Mouse (Mus musculus): Measurements from ENCODE around the gene Mgl2.

Gene Mgl2

DNA sequence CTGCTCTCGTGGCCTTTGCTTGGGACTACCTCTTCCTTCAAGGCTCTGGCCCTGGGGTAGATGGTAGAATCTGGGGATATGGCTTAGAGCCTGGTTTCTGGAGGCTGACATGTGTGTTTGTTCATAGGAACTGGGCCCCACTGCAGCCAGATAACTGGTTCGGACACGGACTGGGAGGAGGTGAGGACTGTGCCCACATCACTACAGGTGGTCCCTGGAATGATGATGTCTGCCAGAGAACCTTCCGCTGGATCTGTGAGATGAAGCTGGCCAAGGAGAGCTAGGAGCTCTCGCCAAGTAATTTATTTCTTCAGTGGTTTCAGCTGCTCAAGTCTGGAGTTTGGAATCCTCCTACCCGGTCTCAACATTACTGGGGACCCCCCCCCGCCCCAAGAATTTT lies 40.2 kb downstream of the Mgl2 start:
- no peak for DNase-seq (ENCODE audit: low read depth, low spot score)

DNA sequence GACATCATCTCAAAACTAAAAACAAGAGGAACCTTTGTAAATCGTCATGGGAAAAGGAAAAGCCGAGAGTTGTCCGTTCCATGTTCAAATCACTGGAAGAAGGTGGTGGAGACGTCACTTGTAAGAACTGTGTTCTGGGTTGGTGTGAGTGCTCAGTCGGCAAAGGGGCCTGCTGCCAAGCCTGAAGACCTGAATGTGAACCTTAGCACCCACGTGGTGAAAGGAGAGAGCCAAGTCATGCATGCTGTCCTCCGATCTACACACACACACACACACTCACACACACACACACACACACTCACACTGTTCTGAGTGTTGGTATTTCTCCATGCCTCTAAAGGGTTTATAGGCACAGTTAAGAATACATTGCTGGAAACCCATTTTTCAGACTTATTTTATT lies 41.1 kb downstream of the Mgl2 start:
- DNase-seq (ENCODE audit: low read depth, low spot score), result no peak

DNA sequence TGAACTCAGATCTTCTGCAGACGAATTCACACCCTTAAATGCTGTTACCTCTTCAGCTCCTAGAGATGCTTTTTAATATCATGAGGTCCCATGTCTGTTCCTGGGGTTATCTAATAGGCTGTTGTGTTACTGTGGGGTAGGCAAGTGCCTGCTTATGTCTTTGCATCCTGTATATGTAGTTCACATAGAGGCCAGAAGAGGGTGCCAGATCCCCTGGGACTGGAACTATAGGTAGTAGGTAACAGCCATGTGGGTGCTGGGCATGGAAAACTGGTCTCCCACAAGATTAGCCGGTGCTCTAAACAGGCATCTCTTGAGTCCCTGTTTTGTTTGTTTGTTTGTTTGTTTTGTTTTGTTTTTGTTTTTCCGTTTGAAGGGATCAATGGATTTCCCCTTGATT lies 41.7 kb downstream of the Mgl2 start:
- DNase-seq (ENCODE audit: low read depth, low spot score), result peak; percentile 79

DNA sequence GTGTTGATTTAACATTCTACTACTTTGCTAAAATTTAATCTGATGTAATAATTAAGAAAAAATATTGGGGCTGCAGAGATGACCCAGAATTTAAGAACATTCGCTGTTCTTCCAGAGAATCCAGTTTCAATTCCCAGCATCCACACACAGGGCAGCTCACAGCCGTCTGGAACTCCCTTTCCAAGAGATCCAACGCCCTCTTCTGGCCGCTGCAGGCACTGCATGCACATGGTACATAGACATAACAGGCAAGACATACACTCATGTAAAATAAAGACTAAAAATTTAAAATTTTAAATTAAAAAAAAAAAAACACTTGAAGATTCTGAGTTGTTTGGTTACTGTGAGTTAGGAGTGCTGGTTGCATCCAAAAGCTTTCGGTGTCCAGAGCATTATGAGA lies 42.2 kb downstream of the Mgl2 start:
- peak; percentile 15 for DNase-seq (ENCODE audit: low read depth, low spot score)

DNA sequence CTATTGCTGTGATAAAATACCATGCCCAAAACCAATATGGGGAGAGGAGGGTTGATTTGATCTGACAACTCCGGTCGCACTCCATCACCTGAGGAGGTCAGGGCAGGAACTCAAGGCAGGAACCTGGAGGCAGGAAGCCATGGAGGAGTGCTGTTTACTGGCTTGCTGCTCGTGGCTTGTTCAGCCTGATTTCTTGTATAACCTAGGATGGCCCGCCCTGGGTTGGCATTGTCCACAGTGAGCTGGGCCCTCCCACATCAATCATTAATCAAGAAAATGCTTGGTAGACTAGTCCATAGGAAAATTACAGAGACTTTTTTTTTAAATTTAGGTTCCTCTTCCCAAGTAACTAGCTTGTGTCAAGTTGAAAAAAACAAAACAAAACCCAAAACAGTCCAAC lies 44.4 kb downstream of the Mgl2 start:
- peak; percentile 9 for DNase-seq (ENCODE audit: low read depth, low spot score)

DNA sequence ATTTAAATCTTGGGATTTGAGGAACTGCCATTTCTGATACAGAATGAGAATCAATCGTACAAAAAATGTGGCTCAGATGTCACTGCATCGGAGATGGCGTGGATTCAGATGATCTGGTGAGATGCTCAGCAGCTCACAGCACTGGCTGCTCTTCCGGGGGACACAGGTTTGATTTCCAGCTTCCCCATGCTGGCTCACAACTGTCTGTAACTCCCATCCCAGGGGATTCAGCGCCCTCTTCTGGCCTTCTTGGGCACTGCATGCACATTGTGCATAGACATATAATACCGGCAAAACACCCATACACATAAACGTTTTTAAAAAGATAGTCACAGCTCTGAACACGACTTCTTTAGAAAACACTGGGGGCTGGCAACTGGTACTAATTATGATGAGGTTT lies 47.5 kb downstream of the Mgl2 start:
- DNase-seq (ENCODE audit: low read depth, low spot score), result peak; percentile 13

DNA sequence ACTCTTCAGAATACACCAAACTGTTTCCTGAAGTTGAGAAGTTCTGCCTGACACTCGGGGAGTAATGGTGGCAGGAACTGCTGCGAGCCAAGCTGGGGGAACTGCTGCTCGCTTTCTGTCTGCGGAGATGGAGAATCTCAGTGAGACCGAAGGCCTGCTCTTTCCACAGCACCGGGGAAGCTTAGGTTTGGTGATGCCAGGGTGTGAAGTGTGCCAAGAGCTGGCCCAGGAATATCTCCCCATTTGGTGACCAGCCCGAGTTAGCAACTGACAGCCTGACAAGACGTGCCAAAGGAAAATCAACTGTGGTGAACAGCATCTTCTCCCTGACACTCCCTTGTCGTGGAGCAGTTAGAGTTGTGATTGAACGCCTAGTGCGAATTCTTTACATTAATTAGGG lies 48.2 kb downstream of the Mgl2 start:
- no peak for DNase-seq (ENCODE audit: low read depth, low spot score)

DNA sequence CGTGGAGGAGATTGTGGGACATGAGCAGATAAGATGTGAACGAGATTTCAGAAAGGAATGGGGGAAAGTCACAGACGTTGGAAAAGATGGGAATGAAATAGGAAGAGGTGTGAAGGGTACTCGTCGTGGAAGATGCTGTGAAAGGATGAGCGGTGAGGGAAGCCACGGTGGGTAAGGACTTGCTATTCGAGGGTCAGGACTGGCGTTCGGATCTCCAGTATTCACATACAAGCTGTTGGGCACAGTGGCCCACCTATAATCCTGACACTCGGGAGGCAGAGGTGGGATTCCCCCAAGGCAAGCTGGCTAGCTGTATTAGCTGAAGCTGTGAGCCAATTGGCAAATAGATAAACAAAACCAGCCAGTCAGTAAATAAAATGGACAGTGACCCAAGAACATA lies 48.6 kb downstream of the Mgl2 start:
- no peak for DNase-seq (ENCODE audit: low read depth, low spot score)

DNA sequence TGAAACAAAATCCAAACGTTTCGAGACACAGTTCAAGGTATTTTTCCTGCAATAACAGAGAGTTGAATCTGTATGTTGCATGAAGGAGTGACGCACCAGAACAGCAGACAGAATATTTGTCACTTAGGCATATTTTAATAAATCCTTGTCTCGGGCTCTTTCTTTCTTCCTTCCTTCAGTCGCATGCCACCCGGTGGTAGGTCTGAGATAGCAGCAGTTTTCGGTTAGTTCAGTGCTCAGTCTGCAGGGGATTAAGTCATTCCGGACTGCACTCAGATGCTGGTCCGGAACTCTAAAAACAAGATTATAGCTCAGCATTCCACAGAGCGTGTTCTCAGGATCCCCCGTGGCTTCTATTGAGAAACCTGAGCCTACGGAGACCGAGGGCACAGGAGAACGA lies 49.3 kb downstream of the Mgl2 start:
- DNase-seq (ENCODE audit: low read depth, low spot score), result peak; percentile 63

DNA sequence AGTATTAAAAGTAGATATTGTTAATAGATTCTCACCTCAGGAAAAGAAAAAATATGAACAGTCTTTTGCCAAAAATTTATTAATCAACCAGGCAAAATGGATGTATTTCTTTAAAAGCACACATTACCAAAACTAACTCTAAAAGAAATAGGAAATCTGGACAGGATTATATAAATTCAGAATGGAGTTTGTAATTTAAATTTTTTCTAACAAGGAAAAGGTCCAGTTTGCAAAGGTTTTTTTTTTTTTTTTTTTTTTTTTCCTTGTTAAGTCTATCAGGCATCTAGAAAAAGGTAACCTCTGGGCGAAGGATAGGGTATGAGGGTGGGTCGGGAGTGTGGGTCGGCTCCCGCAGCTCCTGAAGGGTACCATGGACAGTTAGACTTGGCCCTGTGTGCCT lies 50.4 kb downstream of the Mgl2 start:
- DNase-seq (ENCODE audit: low read depth, low spot score), result no peak

DNA sequence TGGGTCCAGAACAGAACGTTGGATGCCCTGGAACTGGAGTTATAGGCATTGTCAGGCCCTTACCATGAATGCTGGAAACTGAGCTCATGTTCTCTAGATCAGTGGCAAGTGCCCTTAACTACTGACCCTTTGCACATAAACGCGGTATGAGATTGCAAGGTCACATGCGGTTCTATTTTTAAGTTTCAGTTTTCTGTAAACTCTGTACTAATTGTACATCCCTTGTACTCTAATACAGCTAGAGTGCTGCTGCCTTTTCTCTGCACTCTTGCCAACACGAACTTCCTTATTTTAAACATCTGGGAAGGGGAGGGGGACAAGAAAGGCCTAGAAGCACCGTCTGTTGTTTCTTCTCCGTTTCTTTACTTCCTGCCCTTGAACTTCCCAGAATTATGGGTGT lies 55.0 kb downstream of the Mgl2 start:
- DNase-seq (ENCODE audit: low read depth, low spot score), result no peak
